Mouse (Mus musculus): ENCODE measurements around the gene Gm20431. TPM values are rescaled to one million over a fixed set of nuclear protein-coding genes. Genes with fewer than 3 reads are reported as not detected.
A peak's percentile ranks its signal among the peaks of the same experiment; 100 is the strongest.

Gm20431 gene
- polyA plus RNA-seq, 1 experiment: 41.0 TPM

DNA sequence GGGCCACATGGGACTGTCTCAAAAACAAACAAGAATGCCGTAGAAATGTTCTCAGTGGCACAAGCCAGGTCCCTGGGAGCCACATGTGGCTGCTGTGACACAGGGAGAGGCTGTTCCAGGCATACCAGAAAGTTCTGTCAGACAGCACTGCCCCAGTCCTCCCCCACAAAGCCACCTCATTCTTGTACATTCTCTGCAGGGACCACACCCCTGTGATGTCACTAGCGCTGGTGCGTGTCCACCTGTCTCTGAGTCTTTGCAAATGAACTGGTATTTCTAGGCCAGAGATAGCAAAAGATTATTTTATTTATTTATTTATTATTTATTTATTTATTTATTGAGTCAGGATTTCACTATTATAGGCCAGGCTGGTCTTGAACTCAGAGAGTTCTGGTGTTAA is 22.4 kb upstream of the Gm20431 start:
- TF ChIP-seq POLR2A (IDR thresholded peaks at IDR 0.05; ENCODE audit: control insufficient read depth, low read depth, low read length) (no peak), CTCF (IDR thresholded peaks at IDR 0.05; ENCODE audit: control insufficient read depth, insufficient read depth, insufficient replicate concordance, low read depth, low read length) (no peak)
- Histone ChIP-seq H3K4me3 (ENCODE audit: control insufficient read depth, low read depth, low read length) (no peak overlapping the region), H3K36me3 (ENCODE audit: control insufficient read depth, insufficient read depth, low read length) (no peaks in the 10 kb centered on the region), H3K27me3 (ENCODE audit: control insufficient read depth, insufficient read depth, low read length) (no peaks in the 10 kb centered on the region), H3K4me1 (ENCODE audit: control insufficient read depth, insufficient read depth, low read length) (peaks cover 7% of the 10 kb centered on the region), H3K27ac (ENCODE audit: control insufficient read depth, insufficient read depth, low read depth, low read length) (no peak overlapping the region)

DNA sequence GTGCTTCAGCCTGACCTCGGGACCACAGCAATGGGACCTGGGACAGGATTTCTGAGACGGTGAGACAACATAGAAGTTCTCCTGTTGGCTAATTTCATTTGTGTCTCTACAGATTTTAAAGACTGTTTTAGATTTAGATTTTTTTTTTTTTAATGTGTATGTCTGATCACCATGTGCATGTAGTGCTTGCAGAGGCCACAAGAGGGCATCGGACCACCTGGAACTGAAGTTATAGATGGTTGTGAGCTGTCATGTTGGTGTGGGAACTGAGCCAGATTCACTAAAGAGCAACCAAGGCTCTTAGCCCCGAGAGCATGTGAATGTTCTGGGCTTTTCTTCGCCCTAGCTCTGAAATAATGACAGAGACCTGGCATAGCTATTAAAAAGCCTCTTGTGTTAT is 19.4 kb upstream of the Gm20431 start:
- H3K27ac ChIP-seq (ENCODE audit: control insufficient read depth, insufficient read depth, low read depth, low read length): no peak overlapping the region
- no peaks in the 10 kb centered on the region for H3K27me3 ChIP-seq (ENCODE audit: control insufficient read depth, insufficient read depth, low read length)
- H3K4me1 ChIP-seq (ENCODE audit: control insufficient read depth, insufficient read depth, low read length): peaks cover 6% of the 10 kb centered on the region; the same call in 1 of the 2 replicates
- H3K4me3 ChIP-seq (ENCODE audit: control insufficient read depth, low read depth, low read length): no peak overlapping the region
- H3K36me3 ChIP-seq (ENCODE audit: control insufficient read depth, insufficient read depth, low read length): no peaks in the 10 kb centered on the region
- TF ChIP-seq POLR2A (IDR thresholded peaks at IDR 0.05; ENCODE audit: control insufficient read depth, low read depth, low read length) (no peak), CTCF (IDR thresholded peaks at IDR 0.05; ENCODE audit: control insufficient read depth, insufficient read depth, insufficient replicate concordance, low read depth, low read length) (peak; percentile 30; the same call in 1 of the 2 replicates)

DNA sequence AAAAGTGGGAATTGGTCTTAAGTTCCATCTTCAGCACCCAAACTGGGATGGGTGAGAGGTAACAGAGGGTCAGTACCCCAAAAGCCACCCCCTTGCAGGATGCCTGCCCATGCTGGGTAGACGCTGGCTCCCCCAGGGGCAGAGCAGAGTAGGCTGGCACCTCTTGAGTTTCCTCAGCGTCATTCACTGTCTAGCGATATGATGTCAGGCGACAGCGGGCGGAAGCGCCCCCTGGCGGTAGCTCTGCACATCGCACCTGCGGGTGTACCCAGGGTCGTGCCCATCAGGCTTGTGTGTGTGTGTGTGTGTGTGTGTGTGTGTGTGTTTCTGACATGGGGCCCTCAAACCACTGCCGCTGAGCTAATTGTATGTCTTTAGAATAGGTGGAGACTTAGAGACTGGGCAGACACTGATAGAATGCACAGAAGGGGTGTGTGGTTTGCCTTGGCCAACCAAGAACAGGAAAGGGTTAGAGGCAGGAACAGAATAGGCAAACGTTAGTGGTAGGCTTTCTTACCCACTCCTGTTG is 18.7 kb upstream of the Gm20431 start:
- H3K27ac ChIP-seq (ENCODE audit: control insufficient read depth, insufficient read depth, low read depth, low read length): no peak overlapping the region
- TF ChIP-seq POLR2A (IDR thresholded peaks at IDR 0.05; ENCODE audit: control insufficient read depth, low read depth, low read length): no peak
- peak; percentile 98 for TF ChIP-seq CTCF (IDR thresholded peaks at IDR 0.05; ENCODE audit: control insufficient read depth, insufficient read depth, insufficient replicate concordance, low read depth, low read length)
- no peaks in the 10 kb centered on the region for H3K27me3 ChIP-seq (ENCODE audit: control insufficient read depth, insufficient read depth, low read length)
- no peak overlapping the region for H3K4me3 ChIP-seq (ENCODE audit: control insufficient read depth, low read depth, low read length)
- H3K36me3 ChIP-seq (ENCODE audit: control insufficient read depth, insufficient read depth, low read length): no peaks in the 10 kb centered on the region
- H3K4me1 ChIP-seq (ENCODE audit: control insufficient read depth, insufficient read depth, low read length): peaks cover 6% of the 10 kb centered on the region; the same call in 1 of the 2 replicates

DNA sequence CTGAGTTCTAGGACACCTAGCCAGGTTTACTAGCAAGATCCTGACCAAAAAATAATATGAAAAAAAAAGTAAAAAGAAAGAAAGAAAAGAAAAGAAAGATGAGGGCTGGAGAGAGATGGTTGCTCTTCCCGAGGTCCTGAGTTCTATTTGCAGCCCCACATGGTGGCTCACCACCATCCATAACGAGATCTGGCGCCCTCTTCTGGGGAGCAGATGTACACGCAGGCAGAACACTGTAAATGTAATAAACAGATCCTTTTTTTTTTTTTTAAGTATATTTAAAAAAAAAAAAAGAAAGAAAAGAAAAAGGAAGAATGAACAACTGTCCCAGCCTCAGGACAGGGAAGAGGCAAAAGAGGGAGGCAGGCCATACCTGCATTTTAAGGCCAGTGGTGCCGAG is 17.3 kb upstream of the Gm20431 start:
- Histone ChIP-seq H3K27ac (ENCODE audit: control insufficient read depth, insufficient read depth, low read depth, low read length) (no peak overlapping the region), H3K36me3 (ENCODE audit: control insufficient read depth, insufficient read depth, low read length) (no peaks in the 10 kb centered on the region), H3K27me3 (ENCODE audit: control insufficient read depth, insufficient read depth, low read length) (no peaks in the 10 kb centered on the region), H3K4me3 (ENCODE audit: control insufficient read depth, low read depth, low read length) (no peak overlapping the region), H3K4me1 (ENCODE audit: control insufficient read depth, insufficient read depth, low read length) (peaks cover 6% of the 10 kb centered on the region; the same call in 1 of the 2 replicates)
- TF ChIP-seq POLR2A (IDR thresholded peaks at IDR 0.05; ENCODE audit: control insufficient read depth, low read depth, low read length) (no peak), CTCF (IDR thresholded peaks at IDR 0.05; ENCODE audit: control insufficient read depth, insufficient read depth, insufficient replicate concordance, low read depth, low read length) (peak; percentile 60; the same call in 1 of the 2 replicates)

DNA sequence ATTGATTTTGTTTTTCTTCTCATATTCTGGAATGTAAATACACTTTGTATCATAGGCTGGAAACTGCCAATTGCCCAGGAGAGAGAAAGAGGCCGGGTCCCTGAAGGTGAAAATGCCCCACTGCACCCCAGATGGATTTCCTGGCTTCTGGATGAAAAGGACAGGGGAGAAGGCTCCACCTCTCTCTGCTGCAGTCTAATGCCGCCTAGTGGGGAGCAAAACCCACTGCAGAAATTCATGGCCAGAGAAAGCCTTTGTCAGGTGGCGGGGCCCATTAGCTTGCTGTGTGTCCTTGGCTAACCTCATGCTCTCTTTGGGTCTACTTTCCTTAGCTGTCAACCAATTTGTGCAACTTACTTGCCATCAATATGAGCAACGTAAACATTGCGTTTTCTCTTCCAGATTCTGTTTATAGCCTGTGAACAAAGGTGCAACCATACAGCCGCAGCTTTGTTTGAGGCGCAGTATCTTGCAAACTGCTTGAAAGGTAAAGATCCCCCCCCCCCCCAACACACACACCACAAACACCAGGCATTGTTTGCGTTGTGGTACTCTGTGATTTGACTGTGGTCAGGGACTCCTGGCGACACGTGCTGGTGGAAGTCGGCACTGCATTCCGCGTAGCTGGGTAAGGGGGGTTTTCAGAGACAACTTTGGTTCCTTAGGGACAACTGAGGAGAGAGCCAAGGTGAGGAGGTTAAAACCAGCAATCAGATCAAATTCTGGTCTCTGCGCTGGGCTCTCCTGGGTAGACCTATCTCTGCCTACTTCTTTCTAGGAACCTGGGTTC is 14.0 kb upstream of the Gm20431 start:
- Histone ChIP-seq H3K36me3 (ENCODE audit: control insufficient read depth, insufficient read depth, low read length) (no peaks in the 10 kb centered on the region), H3K27me3 (ENCODE audit: control insufficient read depth, insufficient read depth, low read length) (no peaks in the 10 kb centered on the region), H3K4me1 (ENCODE audit: control insufficient read depth, insufficient read depth, low read length) (peaks cover 12% of the 10 kb centered on the region), H3K27ac (ENCODE audit: control insufficient read depth, insufficient read depth, low read depth, low read length) (no peak overlapping the region), H3K4me3 (ENCODE audit: control insufficient read depth, low read depth, low read length) (no peak overlapping the region)
- TF ChIP-seq CTCF (IDR thresholded peaks at IDR 0.05; ENCODE audit: control insufficient read depth, insufficient read depth, insufficient replicate concordance, low read depth, low read length): peak; percentile 33; the same call in 1 of the 2 replicates
- TF ChIP-seq POLR2A (IDR thresholded peaks at IDR 0.05; ENCODE audit: control insufficient read depth, low read depth, low read length): no peak

DNA sequence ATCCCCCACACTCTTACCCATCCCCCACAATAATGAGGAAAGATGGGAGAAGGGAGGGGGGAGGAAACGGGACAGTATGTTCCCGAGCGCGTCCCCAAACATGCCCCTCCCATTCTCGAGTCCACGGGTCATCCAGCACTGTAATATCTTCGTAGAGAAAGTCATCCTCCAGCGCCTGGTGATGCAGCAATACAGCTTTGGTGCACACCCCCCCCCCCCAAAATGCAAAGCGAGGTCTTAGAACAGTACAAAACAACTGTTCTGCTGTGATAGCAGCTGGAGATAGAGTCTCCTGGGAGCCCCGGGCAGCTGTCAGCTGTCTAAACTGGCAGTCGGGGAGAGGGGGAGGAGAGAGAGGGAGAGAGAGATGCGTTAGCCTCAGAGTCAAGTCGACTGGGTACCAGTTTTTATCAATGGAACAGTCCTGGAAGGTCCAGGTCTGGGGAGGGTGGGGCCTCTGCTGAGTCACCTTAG is 11.0 kb upstream of the Gm20431 start:
- no peak overlapping the region for H3K27ac ChIP-seq (ENCODE audit: control insufficient read depth, insufficient read depth, low read depth, low read length)
- H3K4me3 ChIP-seq (ENCODE audit: control insufficient read depth, low read depth, low read length): no peak overlapping the region
- TF ChIP-seq CTCF (IDR thresholded peaks at IDR 0.05; ENCODE audit: control insufficient read depth, insufficient read depth, insufficient replicate concordance, low read depth, low read length) (no peak), POLR2A (IDR thresholded peaks at IDR 0.05; ENCODE audit: control insufficient read depth, low read depth, low read length) (no peak)
- no peaks in the 10 kb centered on the region for H3K36me3 ChIP-seq (ENCODE audit: control insufficient read depth, insufficient read depth, low read length)
- peaks cover 8% of the 10 kb centered on the region for H3K4me1 ChIP-seq (ENCODE audit: control insufficient read depth, insufficient read depth, low read length)
- H3K27me3 ChIP-seq (ENCODE audit: control insufficient read depth, insufficient read depth, low read length): no peaks in the 10 kb centered on the region

DNA sequence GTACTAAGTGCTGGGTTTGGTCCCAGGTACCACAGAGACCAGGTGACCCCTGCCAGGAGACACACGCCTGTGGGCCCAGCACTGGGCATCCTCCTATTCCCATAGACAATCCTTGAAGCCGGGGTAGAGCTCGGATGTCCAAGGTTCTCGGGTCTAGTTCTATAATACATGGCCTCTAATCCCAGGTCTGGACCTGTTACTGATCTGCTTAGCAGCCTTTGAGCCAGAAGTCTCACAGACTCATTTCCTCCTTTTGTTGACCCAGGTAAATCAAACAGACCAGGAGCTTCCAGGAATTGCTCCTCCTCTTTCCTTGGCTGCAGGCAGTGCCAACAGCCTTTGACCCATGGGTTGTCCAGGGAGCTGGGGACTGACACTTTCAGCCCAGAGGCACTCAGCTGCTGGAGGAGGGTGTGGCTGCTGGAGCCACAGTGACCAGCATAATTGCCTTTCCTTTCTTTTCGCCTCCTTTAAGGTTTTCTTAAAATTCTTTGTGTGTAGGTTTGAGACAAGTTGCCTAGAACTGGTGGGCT is 9.9 kb upstream of the Gm20431 start:
- no peak overlapping the region for H3K27ac ChIP-seq (ENCODE audit: control insufficient read depth, insufficient read depth, low read depth, low read length)
- no peaks in the 10 kb centered on the region for H3K27me3 ChIP-seq (ENCODE audit: control insufficient read depth, insufficient read depth, low read length)
- H3K4me3 ChIP-seq (ENCODE audit: control insufficient read depth, low read depth, low read length): no peak overlapping the region
- TF ChIP-seq POLR2A (IDR thresholded peaks at IDR 0.05; ENCODE audit: control insufficient read depth, low read depth, low read length) (no peak), CTCF (IDR thresholded peaks at IDR 0.05; ENCODE audit: control insufficient read depth, insufficient read depth, insufficient replicate concordance, low read depth, low read length) (no peak)
- H3K36me3 ChIP-seq (ENCODE audit: control insufficient read depth, insufficient read depth, low read length): no peaks in the 10 kb centered on the region
- peaks cover 7% of the 10 kb centered on the region for H3K4me1 ChIP-seq (ENCODE audit: control insufficient read depth, insufficient read depth, low read length)

All from testis, adult 2 months (tissue).